Mouse (Mus musculus): ENCODE data around the gene Foxg1.

The Foxg1 gene

GRCm38 (mm10) chr12:49382565-49383520 is at the start of gene Foxg1:
Gene Foxg1, plus strand, starts transcription at chr12:49382660.
- DNase-seq = no peak

DNA sequence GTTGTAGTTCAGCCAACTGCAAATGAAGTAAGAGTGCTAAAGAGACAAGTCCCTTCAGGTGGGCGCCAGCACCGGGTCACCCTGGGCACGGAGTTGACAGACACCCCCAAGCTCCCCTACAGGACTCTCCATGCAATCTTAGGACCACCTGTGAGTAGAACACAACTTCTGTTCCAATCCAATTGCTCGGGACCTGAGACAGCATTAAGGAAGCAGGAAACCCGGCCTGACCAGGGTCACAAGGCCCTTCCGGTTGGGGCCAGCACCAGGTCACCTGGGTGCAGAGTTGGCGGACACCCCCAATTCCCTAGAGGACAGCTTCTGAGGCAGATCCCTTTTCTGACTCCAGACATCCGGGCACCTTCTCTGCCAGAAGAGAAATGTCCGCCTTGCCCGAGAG is 32.8 kb upstream of the Foxg1 start:
- DNase-seq = no peak

GRCm38 (mm10) chr12:49368931-49369330 is 13.5 kb upstream of the Foxg1 start:
- no peak for DNase-seq

- DNase-seq = no peak
Observed at GRCm38 (mm10) chr12:49372170-49372569, 10.3 kb upstream of the Foxg1 start.

GRCm38 (mm10) chr12:49373176-49373575 is 9.3 kb upstream of the Foxg1 start:
- DNase-seq = no peak

DNA sequence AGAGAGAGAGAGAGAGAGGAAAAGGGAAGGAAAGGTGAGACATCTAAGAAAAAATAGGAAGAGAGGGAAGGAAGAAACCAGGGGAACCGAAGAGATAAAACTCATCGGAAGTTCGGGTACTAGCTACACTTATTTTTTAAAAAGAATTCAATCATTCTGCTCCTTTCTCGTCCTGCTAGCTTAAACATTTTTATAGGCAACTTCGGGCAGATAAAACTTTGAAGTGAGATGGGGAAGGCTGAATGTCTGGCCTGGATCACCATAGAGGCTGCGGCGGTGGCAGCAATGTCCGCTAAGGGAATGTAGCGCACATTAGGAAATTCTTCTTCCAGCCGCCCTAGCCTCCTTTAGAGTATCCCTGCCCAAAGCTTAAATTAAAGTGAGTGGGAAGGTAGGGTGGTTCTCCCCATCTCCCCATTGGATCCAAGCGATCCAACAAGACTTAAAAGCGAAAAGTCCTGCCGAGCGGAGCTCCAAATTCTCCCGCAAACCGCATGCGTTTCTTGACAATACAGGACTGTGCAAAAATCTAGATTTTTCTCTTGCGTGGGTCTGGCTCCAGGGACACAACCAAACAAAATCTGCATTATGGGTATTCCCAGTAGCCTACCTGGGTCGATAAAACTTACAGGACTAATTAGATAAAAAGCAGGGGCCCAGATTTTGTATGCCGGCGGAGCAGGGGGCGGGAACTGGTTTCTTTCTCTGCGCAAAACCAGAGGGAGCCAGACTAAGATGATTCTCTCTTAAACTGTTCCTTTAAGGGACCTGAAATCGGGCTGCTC is 8.4 kb upstream of the Foxg1 start:
- no peak for DNase-seq

GRCm38 (mm10) chr12:49374606-49374995 is 7.9 kb upstream of the Foxg1 start:
- peak in 1 of 2 experiments; percentile 47 for DNase-seq

DNA sequence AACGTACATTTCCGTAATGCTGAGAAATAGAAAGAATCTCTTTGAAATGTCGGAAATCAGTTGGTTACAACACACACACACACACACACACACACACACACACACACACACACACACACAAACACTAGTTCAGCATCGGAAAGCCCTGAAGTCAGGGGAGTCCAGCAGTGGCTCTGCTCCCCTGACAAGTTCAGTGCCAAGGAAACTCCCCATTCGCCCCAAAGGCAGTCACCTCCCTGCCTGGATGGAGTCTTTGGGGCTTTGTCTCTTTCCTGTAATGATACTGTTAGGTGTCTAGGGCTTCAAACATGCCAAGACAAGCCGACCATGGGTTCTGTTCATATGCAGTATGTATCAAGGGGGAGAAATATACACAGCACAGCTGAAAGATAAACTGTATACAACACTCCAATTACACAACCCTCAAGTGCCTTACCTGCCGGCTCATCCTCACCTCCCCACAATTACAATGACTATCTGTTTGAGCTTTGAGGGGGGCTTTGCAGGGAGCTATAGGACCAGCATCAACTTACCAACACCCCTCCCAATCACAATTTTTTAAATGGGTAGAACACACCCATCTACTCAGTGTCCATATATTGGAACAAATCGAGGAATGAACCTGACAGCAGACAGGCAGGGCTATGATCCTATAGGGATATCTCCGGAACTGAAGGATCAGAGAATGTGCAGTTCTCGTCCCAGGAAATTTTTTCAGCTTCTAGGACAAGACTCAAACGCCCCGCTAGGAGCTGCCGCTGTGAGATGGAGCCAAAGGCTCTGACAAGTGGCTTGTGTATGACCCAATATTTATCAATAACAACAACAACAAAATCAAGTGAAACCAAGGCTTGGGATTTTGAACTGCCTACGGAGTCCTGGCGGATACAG is 6.8 kb upstream of the Foxg1 start:
- no peak for DNase-seq

GRCm38 (mm10) chr12:49376318-49376992 is 6.0 kb upstream of the Foxg1 start:
- no peak for DNase-seq

DNA sequence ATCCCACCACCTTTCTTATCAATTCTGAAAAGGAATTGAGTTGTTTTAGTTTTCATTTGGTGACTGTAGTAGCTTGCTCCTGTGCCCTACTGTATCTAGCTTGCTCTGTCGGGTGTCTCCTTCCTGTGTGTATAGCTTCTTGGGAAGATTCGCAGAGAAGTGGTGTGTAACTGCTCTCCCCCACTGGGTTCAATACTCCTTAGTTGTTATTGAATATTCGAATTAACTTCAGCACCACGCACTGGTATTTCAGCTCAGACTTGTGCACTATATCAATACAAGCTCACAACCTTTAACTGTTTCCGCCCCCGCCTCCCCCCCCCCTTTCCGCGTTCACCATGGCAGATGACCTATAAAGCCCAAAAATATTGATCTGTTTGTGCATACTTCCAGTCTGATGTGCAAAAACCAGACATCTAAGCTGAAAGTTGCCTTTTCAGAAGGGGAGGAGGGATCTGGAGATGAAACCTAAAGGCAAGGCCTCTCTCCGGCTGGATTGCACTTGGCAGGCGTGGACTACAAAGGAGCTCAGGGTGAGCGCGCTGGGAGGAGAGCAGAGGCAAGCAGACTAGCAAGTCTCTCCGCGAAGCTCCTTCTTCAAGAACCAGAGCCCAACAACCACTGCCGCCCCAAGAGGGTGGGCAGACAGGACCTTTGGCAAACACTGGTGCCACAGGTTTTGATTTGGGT is 5.0 kb upstream of the Foxg1 start:
- no peak for DNase-seq

DNA sequence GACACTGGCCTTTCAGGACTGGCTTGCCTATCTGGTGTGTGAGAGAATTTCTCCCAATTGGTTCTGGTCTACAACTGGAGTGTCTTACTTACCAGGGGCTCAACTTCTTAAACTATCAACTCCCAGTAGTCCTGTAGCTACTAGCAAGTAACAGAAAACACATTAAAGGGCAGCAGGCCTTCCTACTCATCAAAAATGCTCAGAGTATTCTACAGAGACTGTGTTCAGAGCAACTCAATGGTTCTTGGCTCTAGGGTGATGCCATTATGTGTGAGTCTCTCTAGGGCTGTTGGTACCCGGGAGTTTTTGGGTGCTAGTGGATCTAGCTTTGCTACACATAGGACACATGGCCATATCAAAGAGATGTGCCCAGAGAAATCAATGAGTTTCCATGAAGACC is 3.5 kb upstream of the Foxg1 start:
- no peak for DNase-seq

DNA sequence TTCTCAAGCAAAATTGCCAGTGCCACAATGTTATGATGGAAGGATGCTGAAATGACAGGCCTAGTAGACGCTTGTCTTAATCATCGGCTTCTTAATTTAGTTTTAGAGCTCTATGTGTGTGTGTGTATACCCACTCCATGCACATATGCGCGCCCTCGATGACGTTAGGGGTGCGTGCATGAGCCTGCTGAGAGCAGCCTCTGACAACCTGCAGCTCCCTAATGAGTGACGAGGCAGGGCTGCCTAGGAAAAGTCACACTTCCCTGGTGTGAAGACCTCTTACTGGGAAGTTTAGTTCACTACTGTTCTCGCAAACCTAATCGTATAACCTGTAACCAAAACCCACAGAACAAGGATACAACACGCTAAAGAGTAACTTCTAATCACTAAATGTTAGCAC is 3.0 kb upstream of the Foxg1 start:
- no peak for DNase-seq

- DNase-seq = no peak
Observed at GRCm38 (mm10) chr12:49380442-49380841, 2.0 kb upstream of the Foxg1 start.

- no peak for DNase-seq
Observed at GRCm38 (mm10) chr12:49381031-49381525, 1.4 kb upstream of the Foxg1 start.

DNA sequence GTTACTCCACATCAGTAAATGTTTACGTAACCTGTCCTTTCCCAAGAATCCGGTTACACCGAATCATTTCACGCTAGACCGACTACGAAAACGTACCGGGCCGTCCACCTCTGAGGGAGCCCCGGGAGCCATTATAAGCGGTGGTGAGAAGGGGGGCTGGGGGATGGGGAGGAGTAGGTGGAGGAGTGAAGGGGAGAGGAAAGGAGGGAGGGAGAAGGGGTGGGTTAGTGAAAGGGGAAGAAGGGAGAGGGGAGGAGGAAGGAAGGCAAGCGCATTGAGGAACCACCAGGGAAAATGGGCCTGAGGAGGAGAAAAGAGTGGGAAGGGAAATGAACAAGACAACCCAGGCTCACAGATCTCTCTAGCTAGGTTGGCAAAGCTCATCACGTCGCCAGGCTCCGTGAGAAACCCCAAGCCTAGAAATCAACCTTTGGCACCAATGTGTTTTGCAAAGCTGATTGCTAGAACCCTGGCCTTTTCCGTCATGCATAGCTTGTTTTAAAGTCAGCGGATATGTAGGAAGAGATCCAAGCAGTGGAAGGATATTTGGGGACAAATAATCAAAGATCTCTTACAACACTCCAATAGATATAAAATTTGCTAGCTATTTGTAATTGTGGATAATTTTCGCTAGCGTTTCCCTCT is 617 bp upstream of the Foxg1 start:
- no peak for DNase-seq

GRCm38 (mm10) chr12:49383521-49384133 is 1.2 kb downstream of the Foxg1 start:
- DNase-seq = peak in 1 of 2 experiments; percentile 39

- DNase-seq = no peak
Observed at GRCm38 (mm10) chr12:49384295-49384875, 1.9 kb downstream of the Foxg1 start.

GRCm38 (mm10) chr12:49384876-49385630 is 2.6 kb downstream of the Foxg1 start, which contains the start of gene Gm43517:
Gene Gm43517, plus strand, starts transcription at chr12:49385174.
- peak; percentile 48 to 55 for DNase-seq

DNA sequence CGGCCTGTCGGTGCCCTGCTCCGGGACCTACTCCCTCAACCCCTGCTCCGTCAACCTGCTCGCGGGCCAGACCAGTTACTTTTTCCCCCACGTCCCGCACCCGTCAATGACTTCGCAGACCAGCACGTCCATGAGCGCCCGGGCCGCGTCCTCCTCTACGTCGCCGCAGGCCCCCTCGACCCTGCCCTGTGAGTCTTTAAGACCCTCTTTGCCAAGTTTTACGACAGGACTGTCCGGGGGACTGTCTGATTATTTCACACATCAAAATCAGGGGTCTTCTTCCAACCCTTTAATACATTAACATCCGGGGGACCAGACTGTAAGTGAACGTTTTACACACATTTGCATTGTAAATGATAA is 3.2 kb downstream of the Foxg1 start:
- DNase-seq = no peak

All from kidney, postnatal 4 days (tissue).